Mouse (Mus musculus) forebrain, embryonic 13.5 days (tissue): ENCODE data around the gene Tfap2e. TPM values are rescaled to one million over a fixed set of nuclear protein-coding genes. Genes with fewer than 3 reads are reported as not detected.

Experiments used
- ATAC-seq: fragments of 200-750 bp; cut with Nextera tagmentation; 2 replicates; pipeline ENCODE4 v1.8.0; 2017
- H3K27ac ChIP-seq: fragments of 300-500 bp; sonication (generic); 2 replicates; pipeline ENCODE4 v1.5.1; 2015; ENCODE audit warnings: inconsistent platforms, mild to moderate bottlenecking, moderate library complexity
- H3K27me3 ChIP-seq: fragments of 300-500 bp; sonication (generic); 2 replicates; pipeline ENCODE4 v1.6.1; 2015; ENCODE audit warnings: mild to moderate bottlenecking, inconsistent platforms
- H3K36me3 ChIP-seq: fragments of 300-500 bp; sonication (generic); 2 replicates; pipeline ENCODE4 v1.6.1; 2015; ENCODE audit warnings: mild to moderate bottlenecking, inconsistent platforms; ENCODE audit not compliant: poor library complexity, severe bottlenecking
- H3K4me1 ChIP-seq: fragments of 300-500 bp; sonication (generic); 2 replicates; pipeline ENCODE4 v1.6.1; 2015; ENCODE audit warnings: inconsistent platforms
- H3K4me2 ChIP-seq: fragments of 300-500 bp; sonication (generic); 2 replicates; pipeline ENCODE4 v1.6.1; 2015; ENCODE audit warnings: inconsistent platforms, mild to moderate bottlenecking, moderate library complexity
- H3K4me3 ChIP-seq: fragments of 300-500 bp; sonication (generic); 2 replicates; pipeline ENCODE4 v1.5.1; 2015; ENCODE audit warnings: mild to moderate bottlenecking, inconsistent platforms
- H3K9ac ChIP-seq: fragments of 300-500 bp; sonication (generic); 2 replicates; pipeline ENCODE4 v1.6.1; 2015; ENCODE audit warnings: mild to moderate bottlenecking, inconsistent platforms
- H3K9me3 ChIP-seq: fragments of 300-500 bp; sonication (generic); replicated peaks from 2 replicates; pipeline ENCODE4 v1.6.1; 2016; ENCODE audit warnings: inconsistent platforms
- WGBS: fragments of 180-500 bp; shearing (Covaris S2); methylation state at CpG from one replicate; pipeline ENCODE4 v1.1.7; 2015; 5-methylcytosine and 5-hydroxymethylcytosine counted together
- polyA plus RNA-seq: library from polyadenylated mRNA; unstranded; fragments of >200 nt; fragmentation: Nextera tagmentation; extraction: Ambion mirVana; gene quantifications from 2 replicates; pipeline ENCODE4 v1.2.1, GENCODE M21; 2015

Gene Tfap2e
- polyA plus RNA-seq, 1 experiment from 2014 or later = 0.31 TPM

GRCm38 (mm10) chr4:126750863-126751555, 15.0 kb upstream of the Tfap2e start:
- Histone ChIP-seq H3K9me3 (no peaks in the 10 kb centered on the region), H3K27me3 (no peaks in the 10 kb centered on the region), H3K4me3 (peak overlapping the region; percentile 86), H3K27ac (no peak overlapping the region), H3K4me2 (peak overlapping the region; percentile 98), H3K36me3 (peaks cover 41% of the 10 kb centered on the region), H3K9ac (peak overlapping the region; percentile 90; the same call in 1 of the 2 replicates), H3K4me1 (peaks cover 69% of the 10 kb centered on the region)
- no peak for ATAC-seq
- 67% methylated on average over 8 of the region's 8 CpGs for WGBS

- Histone ChIP-seq H3K4me3 (peak overlapping the region; percentile 3; the same call in 1 of the 2 replicates), H3K4me2 (peak overlapping the region; percentile 36), H3K36me3 (peaks cover 49% of the 10 kb centered on the region), H3K9ac (peak overlapping the region; percentile 30; the same call in 1 of the 2 replicates), H3K27me3 (no peaks in the 10 kb centered on the region), H3K27ac (peak overlapping the region; percentile 37), H3K4me1 (peaks cover 71% of the 10 kb centered on the region), H3K9me3 (no peaks in the 10 kb centered on the region)
- WGBS = 69% methylated on average over 25 of the region's 26 CpGs
- ATAC-seq = no peak
These were observed 14.1 kb upstream of the Tfap2e start for GRCm38 (mm10) chr4:126750046-126750683.

GRCm38 (mm10) chr4:126749553-126749952, 13.5 kb upstream of the Tfap2e start:
- Histone ChIP-seq H3K36me3 (peaks cover 55% of the 10 kb centered on the region), H3K9me3 (no peaks in the 10 kb centered on the region), H3K4me1 (peaks cover 67% of the 10 kb centered on the region), H3K9ac (peak overlapping the region; percentile 30; the same call in 1 of the 2 replicates), H3K27me3 (peaks cover 4% of the 10 kb centered on the region; the same call in 1 of the 2 replicates), H3K27ac (peak overlapping the region; percentile 37; the same call in 1 of the 2 replicates), H3K4me3 (0 out of 2 replicates have a peak overlapping the region, but pooled peaks have one; percentile 3), H3K4me2 (peak overlapping the region; percentile 36)
- ATAC-seq = no peak
- WGBS = 86% methylated on average over 11 of the region's 11 CpGs

- WGBS = 90% methylated on average over 8 of the region's 8 CpGs
- Histone ChIP-seq H3K36me3 (peaks cover 67% of the 10 kb centered on the region), H3K4me2 (no peak overlapping the region), H3K27ac (no peak overlapping the region), H3K9ac (0 out of 2 replicates have a peak overlapping the region, but pooled peaks have one; percentile 23), H3K9me3 (no peaks in the 10 kb centered on the region), H3K4me3 (no peak overlapping the region), H3K4me1 (peaks cover 67% of the 10 kb centered on the region), H3K27me3 (peaks cover 15% of the 10 kb centered on the region)
- no peak for ATAC-seq
These were observed 12.3 kb upstream of the Tfap2e start for GRCm38 (mm10) chr4:126748381-126748780.

GRCm38 (mm10) chr4:126746194-126746840, 10.3 kb upstream of the Tfap2e start:
- H3K27me3 ChIP-seq = peaks cover 34% of the 10 kb centered on the region
- peak overlapping the region; percentile 21 for H3K27ac ChIP-seq
- WGBS = 85% methylated on average over 10 of the region's 10 CpGs
- no peak overlapping the region for H3K9ac ChIP-seq
- peaks cover 67% of the 10 kb centered on the region for H3K36me3 ChIP-seq
- peaks cover 54% of the 10 kb centered on the region for H3K4me1 ChIP-seq
- no peak for ATAC-seq
- H3K4me2 ChIP-seq = no peak overlapping the region
- H3K9me3 ChIP-seq = no peaks in the 10 kb centered on the region
- H3K4me3 ChIP-seq = no peak overlapping the region

GRCm38 (mm10) chr4:126745506-126746193, 9.6 kb upstream of the Tfap2e start:
- no peak overlapping the region for H3K4me3 ChIP-seq
- no peak overlapping the region for H3K9ac ChIP-seq
- H3K4me2 ChIP-seq = no peak overlapping the region
- peaks cover 47% of the 10 kb centered on the region for H3K4me1 ChIP-seq
- H3K9me3 ChIP-seq = no peaks in the 10 kb centered on the region
- 0 out of 2 replicates have a peak, but pooled peaks have one; percentile 9 for ATAC-seq
- H3K27ac ChIP-seq = peak overlapping the region; percentile 21
- peaks cover 67% of the 10 kb centered on the region for H3K36me3 ChIP-seq
- WGBS = 33% methylated on average over 13 of the region's 13 CpGs
- H3K27me3 ChIP-seq = peaks cover 34% of the 10 kb centered on the region

- Histone ChIP-seq H3K27ac (no peak overlapping the region), H3K4me1 (peaks cover 39% of the 10 kb centered on the region), H3K9me3 (no peaks in the 10 kb centered on the region), H3K36me3 (peaks cover 59% of the 10 kb centered on the region), H3K4me2 (no peak overlapping the region), H3K4me3 (no peak overlapping the region), H3K9ac (no peak overlapping the region), H3K27me3 (peaks cover 37% of the 10 kb centered on the region)
- ATAC-seq = no peak
- WGBS = 89% methylated on average over 14 of the region's 14 CpGs
These were observed 8.8 kb upstream of the Tfap2e start for GRCm38 (mm10) chr4:126744831-126745230.

GRCm38 (mm10) chr4:126743713-126744112, 7.7 kb upstream of the Tfap2e start:
- 6% methylated on average over 11 of the region's 11 CpGs for WGBS
- H3K36me3 ChIP-seq = peaks cover 52% of the 10 kb centered on the region

GRCm38 (mm10) chr4:126742976-126743375, 6.9 kb upstream of the Tfap2e start:
- 57% methylated on average over 2 of the region's 2 CpGs for WGBS
- Histone ChIP-seq H3K9ac (no peak overlapping the region), H3K4me3 (no peak overlapping the region), H3K27ac (no peak overlapping the region), H3K9me3 (no peaks in the 10 kb centered on the region), H3K4me1 (peaks cover 20% of the 10 kb centered on the region), H3K36me3 (peaks cover 44% of the 10 kb centered on the region), H3K4me2 (no peak overlapping the region), H3K27me3 (peaks cover 55% of the 10 kb centered on the region)
- no peak for ATAC-seq

More at GRCm38 (mm10) chr4:126743713-126744112, 7.7 kb upstream of the Tfap2e start:
- H3K4me1 ChIP-seq = peaks cover 28% of the 10 kb centered on the region
- no peaks in the 10 kb centered on the region for H3K9me3 ChIP-seq
- H3K4me2 ChIP-seq = no peak overlapping the region
- no peak overlapping the region for H3K9ac ChIP-seq
- H3K27ac ChIP-seq = no peak overlapping the region
- ATAC-seq = no peak
- H3K4me3 ChIP-seq = no peak overlapping the region
- H3K27me3 ChIP-seq = peaks cover 48% of the 10 kb centered on the region

- Histone ChIP-seq H3K4me3 (no peak overlapping the region), H3K9ac (no peak overlapping the region), H3K36me3 (peaks cover 30% of the 10 kb centered on the region), H3K27ac (no peak overlapping the region), H3K4me1 (peaks cover 17% of the 10 kb centered on the region), H3K27me3 (peaks cover 70% of the 10 kb centered on the region), H3K4me2 (peak overlapping the region; percentile 27; the same call in 1 of the 2 replicates), H3K9me3 (no peaks in the 10 kb centered on the region)
- WGBS = 7% methylated on average over 12 of the region's 12 CpGs
- peak; percentile 74 for ATAC-seq
These were observed 5.4 kb upstream of the Tfap2e start for GRCm38 (mm10) chr4:126741448-126741847.

GRCm38 (mm10) chr4:126739966-126740676, 4.1 kb upstream of the Tfap2e start:
- no peak overlapping the region for H3K27ac ChIP-seq
- 14% methylated on average over 10 of the region's 10 CpGs for WGBS
- no peak overlapping the region for H3K4me2 ChIP-seq
- peaks cover 19% of the 10 kb centered on the region for H3K4me1 ChIP-seq
- peaks cover 17% of the 10 kb centered on the region for H3K36me3 ChIP-seq
- peaks cover 84% of the 10 kb centered on the region for H3K27me3 ChIP-seq
- H3K9me3 ChIP-seq = no peaks in the 10 kb centered on the region
- H3K9ac ChIP-seq = no peak overlapping the region
- no peak for ATAC-seq
- H3K4me3 ChIP-seq = no peak overlapping the region
